Mouse (Mus musculus) retina, adult 2 months (tissue): ENCODE data around the gene H60b.
"Not testable (repeated sequence)": the region's sequence is repeated elsewhere in the genome, so short reads cannot be mapped to it uniquely, and the experiment has no call there.

Experiments
- DNase-seq: peaks from one replicate; pipeline ENCODE4 v3.0.0-alpha.2; 2012; ENCODE audit warnings: low read depth, low spot score

The H60b gene

GRCm38 (mm10) chr10:22158310-22158999 lies at the start of gene H60b, which contains the start of gene Raet1e:
Gene H60b (plus strand): TSS chr10:22158586.
Gene Raet1e (plus strand): TSS chr10:22158569.
- not testable (repeated sequence) for DNase-seq

- no peak for DNase-seq
Measured at GRCm38 (mm10) chr10:22140665-22141280, 17.6 kb upstream of the H60b start.

GRCm38 (mm10) chr10:22142194-22142593 lies 16.2 kb upstream of the H60b start:
- DNase-seq, result not testable (repeated sequence)

- no peak for DNase-seq
Measured at GRCm38 (mm10) chr10:22142926-22143325, 15.5 kb upstream of the H60b start.

- no peak for DNase-seq
Measured at GRCm38 (mm10) chr10:22148441-22149072, 9.8 kb upstream of the H60b start.

- DNase-seq, result no peak
Measured at GRCm38 (mm10) chr10:22149073-22149690, 9.2 kb upstream of the H60b start, which contains the start of gene E030030I06Rik. Gene E030030I06Rik (minus strand): TSS chr10:22149270.

GRCm38 (mm10) chr10:22149691-22150465 lies 8.5 kb upstream of the H60b start:
- DNase-seq, result no peak

GRCm38 (mm10) chr10:22150593-22150992 lies 7.8 kb upstream of the H60b start:
- DNase-seq, result no peak

GRCm38 (mm10) chr10:22151056-22151862 lies 7.1 kb upstream of the H60b start:
- not testable (repeated sequence) for DNase-seq

- DNase-seq, result not testable (repeated sequence)
Measured at GRCm38 (mm10) chr10:22151863-22152640, 6.3 kb upstream of the H60b start.

- not testable (repeated sequence) for DNase-seq
Measured at GRCm38 (mm10) chr10:22153147-22153690, 5.2 kb upstream of the H60b start.

- not testable (repeated sequence) for DNase-seq
Measured at GRCm38 (mm10) chr10:22154127-22154526, 4.3 kb upstream of the H60b start.

- DNase-seq, result no peak
Measured at GRCm38 (mm10) chr10:22154871-22155799, 3.3 kb upstream of the H60b start.

- DNase-seq, result no peak
Measured at GRCm38 (mm10) chr10:22159131-22159561, 760 bp downstream of the H60b start.

- DNase-seq, result no peak
Measured at GRCm38 (mm10) chr10:22159581-22160140, 1.3 kb downstream of the H60b start.

- not testable (repeated sequence) for DNase-seq
Measured at GRCm38 (mm10) chr10:22163279-22163678, 4.9 kb downstream of the H60b start.

GRCm38 (mm10) chr10:22163705-22164583 lies 5.6 kb downstream of the H60b start:
- not testable (repeated sequence) for DNase-seq
